Mouse (Mus musculus) forebrain, postnatal 0 days (tissue): ENCODE results near the gene Sla2. TPM values are rescaled to one million over a fixed set of nuclear protein-coding genes. Genes with fewer than 3 reads are reported as not detected.

Source experiments
- ATAC-seq: fragments of 200-750 bp; cut with Nextera tagmentation; 2 replicates; pipeline ENCODE4 v1.8.0; 2017; ENCODE audit warnings: mild to moderate bottlenecking, moderate library complexity
- DNase-seq: peaks from one replicate; pipeline ENCODE4 v3.0.0-alpha.2; 2015
- H3K27ac ChIP-seq: fragments of 300-500 bp; sonication (generic); 2 replicates; pipeline ENCODE4 v1.5.1; 2014; ENCODE audit warnings: low read depth, mild to moderate bottlenecking, antibody characterized with exemption, low read length, moderate library complexity, mixed read lengths
- H3K27me3 ChIP-seq: fragments of 300-500 bp; sonication (generic); 2 replicates; pipeline ENCODE4 v1.6.1; 2014; ENCODE audit warnings: mild to moderate bottlenecking, low read length, mixed read lengths; ENCODE audit not compliant: insufficient read depth
- H3K36me3 ChIP-seq: fragments of 300-500 bp; sonication (generic); 2 replicates; pipeline ENCODE4 v1.6.1; 2014; ENCODE audit warnings: mild to moderate bottlenecking, moderate library complexity; ENCODE audit not compliant: insufficient read depth
- H3K4me1 ChIP-seq: fragments of 300-500 bp; sonication (generic); 2 replicates; pipeline ENCODE4 v1.6.1; 2014; ENCODE audit warnings: antibody characterized with exemption; ENCODE audit not compliant: insufficient read depth
- H3K4me2 ChIP-seq: fragments of 300-500 bp; sonication (generic); 2 replicates; pipeline ENCODE4 v1.6.1; 2014; ENCODE audit warnings: low read depth, mild to moderate bottlenecking, moderate library complexity
- H3K4me3 ChIP-seq: fragments of 300-500 bp; sonication (generic); 2 replicates; pipeline ENCODE4 v1.5.1; 2014; ENCODE audit warnings: low read depth, low read length, mixed read lengths
- H3K9ac ChIP-seq: fragments of 300-500 bp; sonication (generic); 2 replicates; pipeline ENCODE4 v1.6.1; 2014; ENCODE audit warnings: mild to moderate bottlenecking
- H3K9me3 ChIP-seq: fragments of 300-500 bp; sonication (generic); 2 replicates; pipeline ENCODE4 v1.6.1; 2016; ENCODE audit warnings: low read length
- CTCF ChIP-seq: sonication (generic); IDR thresholded peaks from 2 replicates; pipeline ENCODE4 v1.5.1; 2016; ENCODE audit warnings: antibody characterized with exemption, control low read depth, low read depth
- WGBS: fragments of 180-500 bp; shearing (Covaris S2); extraction: QIAGEN DNeasy Blood & Tissue Kit; methylation state at CpG from one replicate; pipeline ENCODE4 v1.1.7; 2014; 5-methylcytosine and 5-hydroxymethylcytosine counted together
- polyA plus RNA-seq: library from polyadenylated mRNA; unstranded; fragments of >200 nt; fragmentation: Nextera tagmentation; extraction: Ambion mirVana; gene quantifications from 2 replicates; pipeline ENCODE4 v1.2.1, GENCODE M21; 2015
- total RNA-seq: library from RNA; depleted of rRNA; stranded (reverse); fragments of >200 nt; gene quantifications from 2 replicates; pipeline ENCODE4 v1.2.3, GENCODE M21; 2014

Sla2 gene
- total and polyA plus RNA-seq, 2 experiments from 2014 or later = 0.19 TPM; not detected in 1

DNA sequence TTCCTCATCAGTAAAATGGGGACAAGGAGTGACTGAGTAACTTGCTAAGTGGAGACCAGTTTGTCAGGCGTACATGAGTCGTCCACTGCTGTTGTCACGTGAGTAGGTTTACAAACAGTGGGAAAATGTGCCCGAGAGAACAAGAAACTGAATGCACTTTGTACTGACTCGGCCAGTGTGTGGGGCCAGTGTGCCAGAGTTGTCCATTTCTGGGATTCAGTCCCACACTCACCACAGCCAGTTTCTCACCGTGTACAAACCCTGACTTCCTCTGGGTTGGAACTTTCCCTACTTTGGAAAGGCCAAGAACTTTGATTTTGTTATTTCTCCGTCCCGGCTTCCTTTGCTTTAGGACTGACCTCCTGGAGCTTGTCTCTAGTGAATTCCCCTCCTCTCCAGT lies 18.0 kb downstream of the Sla2 start:
- Histone ChIP-seq H3K27ac (no peak overlapping the region), H3K27me3 (no peaks in the 10 kb centered on the region), H3K4me1 (peaks cover 5% of the 10 kb centered on the region), H3K9me3 (no peaks in the 10 kb centered on the region), H3K36me3 (peaks cover 60% of the 10 kb centered on the region), H3K4me3 (no peak overlapping the region), H3K4me2 (no peak overlapping the region), H3K9ac (no peak overlapping the region)
- ATAC-seq = no peak
- DNase-seq = no peak
- TF ChIP-seq CTCF = no peak
- WGBS = 73% methylated on average over 8 of the region's 8 CpGs

DNA sequence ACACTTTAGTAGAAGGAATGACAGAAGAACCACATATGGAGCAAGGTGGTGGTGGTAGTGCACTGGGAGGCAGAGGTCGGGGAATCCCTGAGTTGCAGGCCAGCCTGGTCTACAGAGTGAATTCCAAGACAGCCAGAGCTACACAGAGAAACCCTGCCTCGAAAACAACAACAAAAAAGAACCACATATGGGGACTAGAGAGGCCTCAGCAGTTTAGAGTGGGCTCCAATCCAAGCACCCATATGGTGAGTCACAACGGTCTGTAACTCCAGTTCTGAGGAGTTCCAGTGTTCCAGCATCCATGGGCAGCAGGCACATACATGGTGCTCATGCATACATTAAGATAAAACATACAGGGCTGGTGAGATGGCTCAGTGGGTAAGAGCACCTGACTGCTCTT lies 22.5 kb downstream of the Sla2 start:
- Histone ChIP-seq H3K4me1 (peaks cover 12% of the 10 kb centered on the region), H3K4me2 (peak overlapping the region; percentile 85; the same call in 1 of the 2 replicates), H3K4me3 (no peak overlapping the region), H3K27me3 (no peaks in the 10 kb centered on the region), H3K27ac (no peak overlapping the region), H3K9ac (no peak overlapping the region), H3K9me3 (no peaks in the 10 kb centered on the region), H3K36me3 (peaks cover 36% of the 10 kb centered on the region; the same call in 1 of the 2 replicates)
- ATAC-seq (no peak), DNase-seq (no peak)
- TF ChIP-seq CTCF = no peak
- 57% methylated on average over 3 of the region's 3 CpGs for WGBS

DNA sequence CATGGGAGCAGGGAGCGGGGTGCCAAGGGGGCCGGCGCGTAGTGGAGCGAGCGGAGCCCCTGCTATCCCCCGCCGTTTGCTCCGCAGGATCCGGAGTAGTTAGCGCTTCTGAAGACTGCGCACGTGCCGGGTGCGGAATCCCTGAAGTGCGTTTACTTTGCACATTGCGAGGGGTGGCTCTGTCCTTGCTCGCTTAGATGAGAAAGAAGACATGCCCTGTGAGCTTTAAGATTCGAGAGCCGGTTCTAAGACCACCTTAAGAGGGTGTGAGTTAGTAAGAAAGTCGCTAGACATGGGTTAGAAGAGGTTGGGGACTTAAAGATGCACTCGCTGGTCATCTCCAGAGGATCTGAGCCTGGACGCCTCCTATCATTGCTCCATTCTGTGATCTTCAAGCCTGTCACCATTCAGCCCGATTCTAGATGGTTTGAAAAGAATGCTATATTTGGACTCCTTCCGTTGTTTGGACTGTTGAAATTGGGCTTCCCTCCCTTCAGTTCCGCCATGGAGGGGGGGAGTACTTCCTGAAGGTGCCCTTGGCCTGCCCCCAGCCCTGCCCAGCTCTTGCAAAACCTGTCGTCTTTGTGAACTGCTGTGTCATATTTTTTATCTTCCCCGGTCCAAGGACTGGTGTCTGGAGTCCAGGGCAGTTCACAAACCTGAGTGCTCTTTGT lies 23.4 kb downstream of the Sla2 start:
- Histone ChIP-seq H3K9ac (peak overlapping the region; percentile 96), H3K4me1 (peaks cover 12% of the 10 kb centered on the region), H3K36me3 (peaks cover 28% of the 10 kb centered on the region), H3K27ac (peak overlapping the region; percentile 86), H3K27me3 (no peaks in the 10 kb centered on the region), H3K9me3 (no peaks in the 10 kb centered on the region), H3K4me2 (peak overlapping the region; percentile 85), H3K4me3 (peak overlapping the region; percentile 78)
- ATAC-seq (peak; percentile 38), DNase-seq (peak; percentile 30)
- 3% methylated on average over 28 of the region's 28 CpGs for WGBS
- no peak for TF ChIP-seq CTCF

DNA sequence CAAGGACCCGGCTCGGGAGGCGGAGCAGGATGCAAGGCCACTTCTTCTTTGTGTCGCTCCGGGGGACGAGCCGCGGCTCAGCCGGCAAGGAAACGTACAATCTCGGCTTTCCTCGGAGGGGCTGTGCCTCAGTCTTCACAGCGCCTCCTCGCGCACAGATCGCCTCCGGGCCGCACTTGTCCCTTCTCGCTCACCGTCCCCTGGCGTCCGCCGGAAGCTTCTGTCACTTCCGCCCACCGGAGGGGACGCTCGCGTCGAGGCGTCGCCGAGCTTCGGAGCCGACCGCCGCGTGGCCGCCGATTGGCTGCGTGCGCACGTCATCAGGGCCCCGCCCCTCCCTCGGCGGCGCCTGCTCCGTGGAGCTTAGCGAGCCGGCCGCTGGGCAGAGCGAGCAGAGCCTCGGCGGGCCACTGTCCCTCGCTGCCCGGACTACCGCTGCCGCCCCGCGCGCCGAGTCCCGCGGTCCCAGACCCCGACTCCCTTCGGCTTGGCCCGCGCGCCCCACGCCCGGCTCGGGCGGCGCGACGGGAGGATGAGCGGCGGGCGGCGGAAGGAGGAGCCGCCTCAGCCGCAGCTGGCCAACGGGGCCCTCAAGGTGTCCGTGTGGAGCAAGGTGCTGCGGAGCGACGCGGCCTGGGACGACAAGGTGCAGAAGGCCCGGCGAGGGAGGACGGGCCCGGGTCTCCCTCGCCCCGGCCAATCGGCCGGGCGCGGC lies 24.1 kb downstream of the Sla2 start, which contains the start of gene Rab5if:
Gene Rab5if, plus strand, starts transcription at position 357 of the 715 bp plus-strand sequence.
- DNase-seq (peak; percentile 99), ATAC-seq (peak; percentile 98)
- Histone ChIP-seq H3K4me1 (peaks cover 12% of the 10 kb centered on the region), H3K9ac (peak within 1 kb of the TSS; percentile 96), H3K27me3 (no peaks in the 10 kb centered on the region), H3K27ac (peak within 1 kb of the TSS; percentile 89), H3K4me3 (peak within 1 kb of the TSS; percentile 78), H3K4me2 (peak within 1 kb of the TSS; percentile 85), H3K36me3 (peaks cover 27% of the 10 kb centered on the region), H3K9me3 (no peaks in the 10 kb centered on the region)
- under 1% methylated on average over 94 of the region's 98 CpGs for WGBS
- TF ChIP-seq CTCF = peak; percentile 90

DNA sequence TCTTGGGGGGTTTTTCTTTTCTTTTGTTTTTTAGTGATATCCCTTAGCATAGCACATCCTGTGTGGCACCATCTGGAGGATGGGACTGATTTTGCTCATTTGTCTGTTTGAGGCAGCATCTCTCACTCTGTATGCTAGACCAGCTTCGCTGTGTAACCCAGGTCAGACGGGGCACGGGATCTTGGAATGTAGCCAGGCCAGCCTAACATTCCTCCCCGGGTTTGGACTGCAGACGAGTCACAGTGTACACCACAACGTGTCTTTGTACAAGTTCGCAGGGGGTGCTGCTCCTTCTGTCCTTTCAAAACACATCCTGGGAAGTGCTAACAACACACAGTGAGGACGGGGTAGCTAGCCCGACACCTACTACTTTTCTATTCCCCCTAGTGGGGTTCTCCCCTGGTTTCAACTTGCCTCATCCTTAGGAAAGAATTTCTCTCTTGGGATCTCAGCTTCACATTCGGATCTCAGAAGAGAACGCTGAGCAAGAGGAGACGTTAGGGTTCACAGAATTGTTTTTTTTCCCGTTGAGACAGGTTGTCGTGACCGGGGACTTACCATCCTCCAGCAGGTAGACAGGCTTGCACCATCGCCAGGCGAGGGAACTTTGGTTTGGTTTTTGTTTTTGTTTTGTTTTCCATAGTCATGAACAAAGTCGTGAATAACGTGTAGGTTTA lies 24.8 kb downstream of the Sla2 start:
- DNase-seq (peak; percentile 54), ATAC-seq (peak; percentile 0; the same call in 1 of the 2 replicates)
- Histone ChIP-seq H3K9ac (peak overlapping the region; percentile 96), H3K9me3 (no peaks in the 10 kb centered on the region), H3K4me2 (peak overlapping the region; percentile 78), H3K4me1 (peaks cover 12% of the 10 kb centered on the region), H3K27me3 (no peaks in the 10 kb centered on the region), H3K4me3 (peak overlapping the region; percentile 78), H3K36me3 (peaks cover 20% of the 10 kb centered on the region), H3K27ac (peak overlapping the region; percentile 89)
- under 1% methylated on average over 19 of the region's 19 CpGs for WGBS
- 0 out of 2 replicates have a peak, but pooled peaks have one; percentile 13 for TF ChIP-seq CTCF

DNA sequence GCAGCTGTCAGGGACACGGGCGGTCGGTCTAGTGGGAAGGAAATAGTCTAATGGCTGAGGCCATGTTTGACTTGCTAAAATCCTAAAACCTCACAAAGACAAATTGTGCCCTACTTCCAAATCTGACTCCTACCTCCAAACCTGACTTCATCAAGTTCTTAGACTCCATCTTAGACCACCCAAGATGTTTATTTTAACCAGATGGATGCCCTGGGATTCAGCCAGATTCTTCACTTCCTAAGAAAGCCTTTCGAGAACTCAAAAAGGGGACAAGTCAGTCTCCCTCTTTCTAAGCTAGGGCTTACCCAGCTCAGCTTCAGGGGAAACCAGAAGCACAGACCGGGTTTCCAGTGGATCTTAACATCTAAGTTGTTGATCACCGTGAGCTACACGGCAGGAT lies 28.3 kb downstream of the Sla2 start:
- no peak overlapping the region for H3K27ac ChIP-seq
- DNase-seq (no peak), ATAC-seq (no peak)
- WGBS = 84% methylated on average over 7 of the region's 7 CpGs
- no peaks in the 10 kb centered on the region; the same call in 1 of the 2 replicates for H3K36me3 ChIP-seq
- H3K4me3 ChIP-seq = no peak overlapping the region
- H3K4me1 ChIP-seq = peaks cover 4% of the 10 kb centered on the region
- H3K9me3 ChIP-seq = no peaks in the 10 kb centered on the region
- no peak for TF ChIP-seq CTCF
- no peak overlapping the region for H3K9ac ChIP-seq
- H3K4me2 ChIP-seq = no peak overlapping the region
- H3K27me3 ChIP-seq = no peaks in the 10 kb centered on the region
